8 mouse cellular contexts compared by ENCODE assay signal in the genomic region with DNA sequence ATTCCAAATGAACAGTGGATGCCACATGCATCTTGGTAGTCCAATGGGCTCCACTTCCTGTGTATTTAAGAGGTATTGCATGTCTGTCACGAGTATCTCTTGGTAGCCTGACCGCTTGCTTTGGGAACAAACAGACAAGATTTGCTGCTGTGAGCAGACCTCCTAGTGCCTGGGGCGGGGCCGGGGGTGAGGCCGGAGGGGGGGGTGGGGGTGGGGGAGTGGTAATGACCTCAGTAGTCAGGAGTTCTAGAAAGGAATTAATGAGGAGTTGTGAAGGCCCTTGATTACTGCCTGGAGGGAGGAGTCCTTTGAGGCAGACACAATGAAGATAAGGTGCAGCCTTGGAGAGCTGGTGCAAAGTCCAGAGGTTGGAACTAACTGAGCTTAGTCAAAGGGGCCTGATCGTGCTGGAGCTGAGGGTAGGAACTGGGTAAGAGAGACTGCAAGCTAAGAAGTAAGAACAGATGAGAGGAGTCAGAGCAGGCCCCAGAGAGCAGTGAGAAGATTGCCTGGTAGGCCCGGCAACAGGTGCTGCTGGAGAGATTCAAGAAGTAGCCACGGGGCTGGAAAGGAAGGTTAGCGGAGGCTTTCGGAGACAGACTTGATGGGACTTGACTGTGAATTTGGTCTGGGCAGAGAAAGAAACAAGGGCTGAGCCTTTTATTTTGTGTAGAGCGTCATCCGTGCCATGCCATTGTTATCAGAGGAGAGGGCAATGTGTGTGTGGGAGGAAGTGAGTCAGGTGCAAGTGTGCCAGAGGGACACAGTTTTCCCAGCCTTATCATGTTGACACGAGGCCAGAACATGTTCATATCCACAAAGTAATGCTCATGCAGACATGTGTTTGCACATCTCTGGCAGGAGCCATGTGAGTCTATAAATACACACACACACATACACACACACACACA. TPM values are rescaled to one million over a fixed set of nuclear protein-coding genes. Genes with fewer than 3 reads are reported as not detected.
DNase-seq lines count a peak whose midpoint lies in the region; ATAC-seq and TF ChIP-seq lines count a peak whose summit lies in the region.

No protein-coding gene starts in this region.

- DNase-seq in midbrain, embryonic 10.5 days (ENCODE audit: low spot score): no peak
- peak; percentile 61 for DNase-seq in adrenal gland, postnatal 14 days
- DNase-seq in liver, postnatal 0 days: peak; percentile 62
- DNase-seq in T-cell, adult 2 months (ENCODE audit: low spot score): no peak
- no peak for DNase-seq in gastrocnemius, postnatal 36 days
- no peak for DNase-seq in right cerebral cortex, adult 18-20 months

- TF ChIP-seq CTCF in liver, postnatal 0 days (IDR thresholded peaks at IDR 0.05; ENCODE audit: low read depth): no peak

- H3K4me1 ChIP-seq in midbrain, embryonic 10.5 days: peaks cover 59% of the 10 kb centered on the region
- peaks cover 41% of the 10 kb centered on the region for H3K4me1 ChIP-seq in midbrain, embryonic 15.5 days
- peaks cover 29% of the 10 kb centered on the region for H3K4me1 ChIP-seq in hindbrain, embryonic 16.5 days (ENCODE audit: control insufficient read depth, insufficient read depth, low read depth, low read length)
- H3K4me1 ChIP-seq in liver, postnatal 0 days (ENCODE audit: insufficient read depth): peaks cover 41% of the 10 kb centered on the region

- TF ChIP-seq EP300 in liver, postnatal 0 days (IDR thresholded peaks at IDR 0.05; ENCODE audit: low read depth): no peak

- no peaks in the 10 kb centered on the region for H3K9me3 ChIP-seq in midbrain, embryonic 10.5 days (replicated peaks)
- no peaks in the 10 kb centered on the region for H3K9me3 ChIP-seq in midbrain, embryonic 15.5 days
- no peaks in the 10 kb centered on the region for H3K9me3 ChIP-seq in hindbrain, embryonic 16.5 days (ENCODE audit: control insufficient read depth, low read length)
- H3K9me3 ChIP-seq in liver, postnatal 0 days (ENCODE audit: low read length): no peaks in the 10 kb centered on the region

- H3K4me2 ChIP-seq in midbrain, embryonic 15.5 days: no peak overlapping the region
- H3K4me2 ChIP-seq in hindbrain, embryonic 16.5 days (ENCODE audit: low read length): peak overlapping the region; percentile 15; the same call in 1 of the 2 replicates
- peak overlapping the region; percentile 53 for H3K4me2 ChIP-seq in liver, postnatal 0 days (ENCODE audit: low read depth, low read length)

- ATAC-seq in midbrain, embryonic 15.5 days (replicated peaks): no peak
- ATAC-seq in hindbrain, embryonic 16.5 days: no peak
- ATAC-seq in liver, postnatal 0 days: peak; percentile 57

- WGBS in midbrain, embryonic 10.5 days: 55% methylated on average over 13 of the region's 13 CpGs
- WGBS in midbrain, embryonic 15.5 days: 42% methylated on average over 13 of the region's 13 CpGs
- WGBS in hindbrain, embryonic 16.5 days: 44% methylated on average over 13 of the region's 13 CpGs
- 31% methylated on average over 13 of the region's 13 CpGs for WGBS in liver, postnatal 0 days (ENCODE audit: insufficient replicate concordance)

- H3K9ac ChIP-seq in midbrain, embryonic 15.5 days: no peak overlapping the region
- no peak overlapping the region for H3K9ac ChIP-seq in hindbrain, embryonic 16.5 days (ENCODE audit: low read depth, low read length)
- H3K9ac ChIP-seq in liver, postnatal 0 days (replicated peaks): peak overlapping the region; percentile 40

- H3K27me3 ChIP-seq in midbrain, embryonic 10.5 days (ENCODE audit: low read depth, poor library complexity, severe bottlenecking): peaks cover under 1% of the 10 kb centered on the region; the same call in 1 of the 2 replicates
- H3K27me3 ChIP-seq in midbrain, embryonic 15.5 days (replicated peaks): no peaks in the 10 kb centered on the region
- H3K27me3 ChIP-seq in hindbrain, embryonic 16.5 days (replicated peaks; ENCODE audit: control insufficient read depth, insufficient read depth, low read length): no peaks in the 10 kb centered on the region
- no peaks in the 10 kb centered on the region for H3K27me3 ChIP-seq in liver, postnatal 0 days (ENCODE audit: insufficient read depth, low read length)

- H3K36me3 ChIP-seq in midbrain, embryonic 10.5 days: peaks cover 25% of the 10 kb centered on the region
- H3K36me3 ChIP-seq in midbrain, embryonic 15.5 days (replicated peaks): peaks cover 15% of the 10 kb centered on the region; the same call in 1 of the 2 replicates
- peaks cover 10% of the 10 kb centered on the region; the same call in 1 of the 2 replicates for H3K36me3 ChIP-seq in hindbrain, embryonic 16.5 days (ENCODE audit: control insufficient read depth, insufficient read depth, low read length)
- peaks cover 10% of the 10 kb centered on the region; the same call in 1 of the 2 replicates for H3K36me3 ChIP-seq in liver, postnatal 0 days (replicated peaks; ENCODE audit: insufficient read depth, low read length)

- peak overlapping the region; percentile 63 for H3K27ac ChIP-seq in midbrain, embryonic 10.5 days (replicated peaks)
- no peak overlapping the region for H3K27ac ChIP-seq in midbrain, embryonic 15.5 days
- H3K27ac ChIP-seq in hindbrain, embryonic 16.5 days (ENCODE audit: low read depth, low read length): peak overlapping the region; percentile 1; the same call in 1 of the 2 replicates
- peak overlapping the region; percentile 92 for H3K27ac ChIP-seq in liver, postnatal 0 days (ENCODE audit: low read depth)

- intact Hi-C loops in gastrocnemius, postnatal 36 days (cut with DNase I): no loop called here

- H3K4me3 ChIP-seq in midbrain, embryonic 10.5 days: no peak overlapping the region
- no peak overlapping the region for H3K4me3 ChIP-seq in midbrain, embryonic 15.5 days
- no peak overlapping the region for H3K4me3 ChIP-seq in hindbrain, embryonic 16.5 days (ENCODE audit: low read length)
- H3K4me3 ChIP-seq in liver, postnatal 0 days (ENCODE audit: low read depth, low read length): no peak overlapping the region

RNA-seq across cellular contexts. Expression of gene Wsb2, which starts 3.8 kb away (rescaled TPM):
- 48.4 and 61.6 TPM in 2 replicates for polyA plus RNA-seq in midbrain, embryonic 10.5 days (2016; fragmentation: Nextera tagmentation; extraction: Ambion mirVana)
- polyA plus RNA-seq in midbrain, embryonic 15.5 days (2015; fragmentation: Nextera tagmentation; extraction: Ambion mirVana): 290 and 311 TPM in 2 replicates
- 100 and 103 TPM in 2 replicates for total RNA-seq in adrenal gland, postnatal 14 days (2021)
- 200 and 278 TPM in 2 replicates for polyA plus RNA-seq in hindbrain, embryonic 16.5 days (2015; fragmentation: Nextera tagmentation; extraction: Ambion mirVana)
- polyA plus RNA-seq in liver, postnatal 0 days (2015; fragmentation: Nextera tagmentation; extraction: Ambion mirVana): 31.7 and 32.3 TPM in 2 replicates
- 10 to 100 TPM; 84.2 to 90.8 TPM for total RNA-seq in gastrocnemius, postnatal 36 days (2021)

RNA-seq across cellular contexts. Expression of gene Rfc5, which starts 28.0 kb away (rescaled TPM):
- polyA plus RNA-seq in midbrain, embryonic 10.5 days (2016; fragmentation: Nextera tagmentation; extraction: Ambion mirVana): 127 and 151 TPM in 2 replicates
- 31.5 and 33.1 TPM in 2 replicates for polyA plus RNA-seq in midbrain, embryonic 15.5 days (2015; fragmentation: Nextera tagmentation; extraction: Ambion mirVana)
- total RNA-seq in adrenal gland, postnatal 14 days (2021): 15.4 and 16.8 TPM in 2 replicates
- polyA plus RNA-seq in hindbrain, embryonic 16.5 days (2015; fragmentation: Nextera tagmentation; extraction: Ambion mirVana): 31.9 and 32.7 TPM in 2 replicates
- polyA plus RNA-seq in liver, postnatal 0 days (2015; fragmentation: Nextera tagmentation; extraction: Ambion mirVana): 18.8 and 23.9 TPM in 2 replicates
- total RNA-seq in gastrocnemius, postnatal 36 days (2021): 1 to 10 TPM; 2.1 to 2.5 TPM

RNA-seq across cellular contexts. Expression of gene Vsig10, which starts 42.0 kb away (rescaled TPM):
- polyA plus RNA-seq in midbrain, embryonic 10.5 days (2016; fragmentation: Nextera tagmentation; extraction: Ambion mirVana): 2.7 and 4.0 TPM in 2 replicates
- polyA plus RNA-seq in midbrain, embryonic 15.5 days (2015; fragmentation: Nextera tagmentation; extraction: Ambion mirVana): 1.0 and 2.1 TPM in 2 replicates
- 18.5 and 21.6 TPM in 2 replicates for total RNA-seq in adrenal gland, postnatal 14 days (2021)
- 2.1 and 2.2 TPM in 2 replicates for polyA plus RNA-seq in hindbrain, embryonic 16.5 days (2015; fragmentation: Nextera tagmentation; extraction: Ambion mirVana)
- 2.1 and 2.9 TPM in 2 replicates for polyA plus RNA-seq in liver, postnatal 0 days (2015; fragmentation: Nextera tagmentation; extraction: Ambion mirVana)
- 1 to 10 TPM; 4.1 to 5.0 TPM for total RNA-seq in gastrocnemius, postnatal 36 days (2021)

RNA-seq across cellular contexts. Expression of gene Ksr2, which starts 52.9 kb away (rescaled TPM):
- 0.52 and 0.68 TPM in 2 replicates for polyA plus RNA-seq in midbrain, embryonic 10.5 days (2016; fragmentation: Nextera tagmentation; extraction: Ambion mirVana)
- 10.2 TPM in 2 replicates for polyA plus RNA-seq in midbrain, embryonic 15.5 days (2015; fragmentation: Nextera tagmentation; extraction: Ambion mirVana)
- 4.7 and 5.2 TPM in 2 replicates for total RNA-seq in adrenal gland, postnatal 14 days (2021)
- 6.0 and 6.3 TPM in 2 replicates for polyA plus RNA-seq in hindbrain, embryonic 16.5 days (2015; fragmentation: Nextera tagmentation; extraction: Ambion mirVana)
- polyA plus RNA-seq in liver, postnatal 0 days (2015; fragmentation: Nextera tagmentation; extraction: Ambion mirVana): 0.08 and 0.09 TPM in 2 replicates
- under 1 TPM; 0.03 to 0.07 TPM for total RNA-seq in gastrocnemius, postnatal 36 days (2021)

Comparison
In these comparisons a context has a peak if more than half of its experiments do, and no peak if none do; other contexts are left out.
1. DNase-seq: peak in adrenal gland, postnatal 14 days (single experiment) and liver, postnatal 0 days (single experiment); none in midbrain, embryonic 10.5 days (single experiment), T-cell, adult 2 months (single experiment), gastrocnemius, postnatal 36 days (0 of 2) and right cerebral cortex, adult 18-20 months (single experiment).